Mouse (Mus musculus): ENCODE results near the gene Mical3. TPM values are rescaled to one million over a fixed set of nuclear protein-coding genes. Genes with fewer than 3 reads are reported as not detected.

Gene Mical3
- total RNA-seq, 2 experiments from 2014 or later, result 88.3 to 103 TPM

DNA sequence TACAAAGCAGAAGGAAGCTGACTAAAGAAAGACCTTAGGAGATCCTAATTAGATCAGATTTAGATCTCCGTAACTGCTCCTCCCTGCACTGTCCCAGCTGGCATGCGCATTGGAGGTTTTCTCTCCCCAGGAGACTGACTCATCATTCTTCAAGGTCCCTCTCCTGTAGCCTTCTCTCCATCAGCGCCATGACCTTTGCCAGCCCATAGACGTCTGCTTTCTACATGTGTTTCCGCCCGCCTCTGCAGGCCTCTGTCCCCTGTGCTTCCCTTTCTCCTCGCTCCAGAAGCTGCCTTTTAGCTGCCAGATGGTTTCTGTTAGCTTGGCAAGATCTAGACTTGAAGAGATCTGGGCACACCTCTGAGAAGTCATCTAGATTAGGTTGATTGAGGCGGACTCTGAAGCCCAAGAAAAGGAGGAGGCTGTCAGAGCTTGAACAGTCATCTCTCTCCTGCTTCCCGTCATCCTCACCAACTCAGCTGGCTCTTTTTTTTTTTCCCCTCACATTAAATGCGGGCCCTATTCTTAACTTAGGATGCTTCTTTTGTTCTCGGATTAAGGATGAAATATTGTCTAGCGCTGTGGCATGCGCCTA lies 14.3 kb upstream of the Mical3 start:
- no peak for DNase-seq

DNA sequence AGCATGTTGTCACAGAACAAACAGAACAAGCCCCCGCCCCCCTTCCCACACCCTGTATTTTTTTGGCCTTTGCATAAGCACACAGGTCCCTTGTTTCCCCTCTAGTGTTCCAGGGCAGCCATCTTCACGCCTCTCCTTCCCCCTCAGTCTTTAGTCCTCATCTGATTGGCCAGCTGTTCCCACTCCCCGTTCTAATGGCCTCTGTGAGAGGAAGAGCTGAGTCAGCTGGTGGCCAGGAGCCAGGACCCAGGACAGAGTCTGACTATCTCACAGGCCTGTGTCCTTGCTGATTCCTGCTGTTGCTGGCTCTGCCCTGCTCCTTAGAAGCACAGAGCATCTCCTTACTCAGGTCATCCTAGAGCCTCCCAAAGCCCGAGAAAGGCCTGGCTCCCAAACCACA lies 13.3 kb upstream of the Mical3 start:
- peak in 1 of 2 experiments; percentile 39 for DNase-seq

DNA sequence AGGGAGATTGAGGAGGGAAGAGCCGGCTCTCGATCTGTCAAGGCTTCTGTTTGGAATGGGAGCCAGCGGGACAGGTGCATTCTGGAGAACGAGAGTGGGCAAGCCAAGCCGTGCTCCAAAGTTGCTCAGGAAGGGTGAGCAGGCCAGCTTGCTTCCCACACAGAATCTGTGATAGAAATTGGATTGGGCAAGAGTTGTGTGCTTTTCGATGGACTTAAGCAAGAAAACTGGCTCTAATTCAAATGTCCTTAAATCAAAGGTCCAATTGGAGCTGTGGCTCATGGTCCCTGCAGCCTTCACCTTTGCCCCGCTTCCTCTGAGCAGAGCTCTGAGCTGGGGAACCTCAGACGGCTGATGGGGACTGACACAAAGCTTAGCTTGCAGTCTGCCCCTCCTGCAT lies 12.6 kb upstream of the Mical3 start:
- DNase-seq, result no peak

DNA sequence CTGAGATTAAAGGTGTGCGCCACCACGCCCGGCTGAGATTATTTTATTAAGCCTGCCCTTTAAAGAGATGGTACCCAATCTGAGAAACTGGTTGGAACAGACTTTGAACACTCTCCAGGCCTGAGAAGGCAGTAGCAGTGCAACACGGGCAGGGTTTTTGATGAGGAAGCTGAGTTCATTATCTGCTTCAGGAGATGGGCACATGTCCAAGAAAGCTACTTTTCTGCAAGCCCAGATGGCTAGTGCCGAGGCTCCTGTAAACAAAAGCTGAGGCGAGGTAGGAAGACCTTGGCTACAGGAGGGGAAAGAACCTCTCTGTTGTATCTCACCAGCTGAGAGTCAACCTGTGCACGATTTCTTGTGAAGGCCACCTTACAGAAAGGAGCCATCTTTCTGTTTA lies 11.5 kb upstream of the Mical3 start:
- DNase-seq, result no peak

DNA sequence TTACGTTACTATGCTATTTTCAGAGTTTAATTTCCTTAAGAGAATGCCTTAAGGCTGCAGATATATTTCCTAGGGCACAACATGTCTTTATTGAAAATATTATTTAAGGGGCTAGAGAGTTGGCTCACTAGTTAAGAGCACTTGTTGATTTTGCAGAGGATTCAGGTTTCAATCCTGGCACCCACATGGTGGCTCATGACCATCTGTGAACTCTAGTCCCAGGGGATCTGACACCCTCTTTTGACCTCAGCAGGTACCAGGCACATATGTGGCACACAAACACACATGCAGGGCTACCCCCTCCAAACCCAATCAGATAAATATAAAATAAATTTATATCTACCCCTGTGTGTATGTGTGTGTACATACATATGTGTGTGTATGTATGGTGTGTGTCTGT lies 8.5 kb upstream of the Mical3 start:
- DNase-seq, result no peak

DNA sequence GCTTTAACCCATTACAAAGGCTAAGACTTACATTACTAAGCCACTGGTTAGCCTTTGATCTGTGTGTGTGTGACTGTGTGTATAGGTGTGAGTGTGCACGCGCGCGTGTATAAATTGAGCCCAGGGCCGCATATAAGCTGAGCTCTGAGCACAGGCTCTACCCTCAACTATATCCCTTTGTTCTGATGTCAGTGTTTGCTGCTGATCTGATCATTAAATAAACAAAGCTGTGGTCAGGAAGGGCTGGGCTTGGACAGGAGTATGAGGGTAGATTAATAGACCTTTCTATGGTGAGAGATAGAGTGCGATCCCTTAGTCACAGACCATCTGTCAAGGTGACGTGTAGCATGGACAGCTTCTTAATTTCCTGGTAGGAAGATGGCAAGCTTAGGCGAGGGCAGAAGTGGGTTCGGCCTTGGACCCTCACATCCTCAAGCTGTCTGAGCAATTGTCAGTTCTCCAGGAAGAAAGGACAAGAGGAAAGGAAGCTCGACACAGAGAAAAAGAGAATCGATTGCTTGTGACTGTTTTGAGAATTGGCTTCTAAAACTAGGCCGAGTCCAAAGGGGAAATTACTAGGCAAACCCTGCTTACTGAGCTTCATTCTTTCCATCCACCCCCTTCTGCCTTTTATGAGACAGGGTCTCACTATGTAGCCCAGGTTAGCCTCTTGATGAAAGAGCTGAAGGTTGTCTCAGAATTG lies 7.7 kb upstream of the Mical3 start:
- DNase-seq, result no peak

DNA sequence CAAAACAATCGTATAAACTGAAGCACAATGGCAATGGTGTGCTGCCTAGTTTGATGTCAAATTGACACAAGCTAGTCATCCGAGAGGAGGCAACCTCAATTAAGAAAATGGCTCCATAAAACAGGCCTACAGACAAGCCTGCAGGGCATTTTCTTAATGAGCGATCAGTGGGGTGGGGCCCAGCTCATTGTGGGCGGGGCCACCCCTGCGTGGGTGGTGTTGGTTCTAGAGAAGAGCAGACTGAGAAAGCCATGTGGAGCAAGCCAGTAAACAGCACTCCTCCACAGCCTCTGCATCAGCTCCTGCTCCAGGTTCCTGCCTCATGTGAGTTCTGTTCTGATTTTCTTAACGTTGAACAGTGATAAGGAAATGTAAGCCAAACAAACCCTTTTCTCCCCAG lies 6.4 kb upstream of the Mical3 start:
- no peak for DNase-seq

DNA sequence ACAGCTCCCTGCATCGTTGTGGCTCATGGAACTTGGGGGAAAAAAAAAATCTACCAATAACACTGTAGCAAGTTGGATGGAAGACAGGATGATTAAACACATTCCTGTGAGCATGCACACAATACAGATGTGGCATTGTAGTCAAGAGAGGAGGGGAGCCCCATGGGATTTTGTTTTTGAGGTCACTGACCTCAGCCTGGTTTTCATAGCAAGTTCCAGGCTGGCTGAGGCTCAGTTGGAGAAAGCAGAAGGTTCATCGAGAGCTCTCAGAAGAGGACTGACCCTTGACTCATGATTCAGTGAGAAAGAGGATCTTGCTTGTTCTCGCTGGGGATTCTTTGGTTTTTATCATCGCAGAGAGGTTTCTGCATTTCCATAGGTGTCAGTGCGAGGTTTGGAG lies 4.1 kb upstream of the Mical3 start:
- no peak for DNase-seq

DNA sequence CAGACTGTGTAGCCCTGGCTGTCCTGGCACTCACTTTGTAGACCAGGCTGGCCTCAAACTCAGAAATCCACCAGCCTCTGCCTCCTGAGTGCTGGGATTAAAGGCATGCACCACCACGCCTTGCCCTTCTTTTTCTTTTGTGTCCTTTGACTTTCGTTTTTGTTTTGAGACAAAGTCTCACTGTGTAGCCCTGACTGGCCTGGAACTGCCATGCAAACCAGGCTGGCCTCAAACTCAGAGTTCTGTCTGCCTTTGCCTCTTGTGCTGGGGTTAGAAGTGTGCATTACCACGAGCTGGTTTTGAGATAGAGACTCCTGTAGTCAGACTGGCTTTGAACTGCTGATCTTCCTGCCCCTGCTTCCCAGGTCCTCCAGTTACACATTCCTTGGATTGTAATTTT lies 3.5 kb upstream of the Mical3 start:
- no peak for DNase-seq

DNA sequence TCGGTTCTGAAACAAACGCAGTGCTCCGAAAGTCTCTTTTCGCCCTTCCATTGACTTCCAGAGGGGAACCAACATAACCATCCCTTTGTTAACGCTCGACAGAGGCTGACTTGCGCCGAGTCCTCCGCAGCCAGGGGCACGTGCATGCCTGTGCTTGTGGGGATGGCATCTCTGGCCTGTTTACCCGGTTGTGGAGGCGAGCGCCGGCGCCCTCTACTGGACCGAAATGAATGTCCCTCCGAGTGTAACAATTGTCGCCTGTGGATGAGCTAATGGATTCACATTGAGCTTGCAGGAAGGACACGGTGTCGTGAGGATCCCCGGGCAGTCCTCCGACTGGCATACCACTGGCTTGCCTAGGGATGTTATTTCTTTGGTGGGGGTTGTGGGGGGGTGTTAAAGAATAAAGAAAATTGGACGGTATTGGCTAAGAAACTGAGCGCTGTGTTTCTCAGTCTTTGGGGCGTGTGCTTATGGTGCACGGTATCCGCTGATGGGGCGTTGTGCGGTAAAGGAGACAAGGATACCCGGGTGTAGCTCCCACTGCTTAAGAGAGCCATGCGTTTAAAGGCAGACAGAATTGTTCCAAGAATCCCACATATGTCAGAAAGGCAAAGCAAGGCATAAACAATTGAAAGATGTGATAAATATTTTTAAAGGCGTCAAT lies 627 bp downstream of the Mical3 start:
- peak; percentile 88 to 89 for DNase-seq

DNA sequence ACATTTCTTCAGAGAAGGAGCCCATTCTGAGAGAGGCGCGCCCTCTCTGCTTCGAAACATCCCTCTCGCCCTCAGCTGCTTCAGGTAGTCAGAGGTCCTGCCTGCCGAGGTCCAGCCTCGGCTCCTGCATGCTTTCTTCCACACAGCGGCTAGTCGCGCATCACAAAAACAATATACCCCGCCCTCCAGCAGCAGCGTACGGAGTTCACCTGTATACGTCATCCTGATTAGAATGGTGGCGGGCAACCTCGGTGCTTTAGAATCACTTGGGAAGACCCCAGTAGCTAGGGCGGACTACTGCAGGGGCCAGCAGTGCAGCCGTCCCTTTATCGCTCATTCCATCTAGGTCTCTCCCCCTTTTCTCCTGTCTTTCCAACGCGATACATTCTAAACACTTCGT lies 1.3 kb downstream of the Mical3 start:
- DNase-seq, result peak in 1 of 2 experiments; percentile 29

DNA sequence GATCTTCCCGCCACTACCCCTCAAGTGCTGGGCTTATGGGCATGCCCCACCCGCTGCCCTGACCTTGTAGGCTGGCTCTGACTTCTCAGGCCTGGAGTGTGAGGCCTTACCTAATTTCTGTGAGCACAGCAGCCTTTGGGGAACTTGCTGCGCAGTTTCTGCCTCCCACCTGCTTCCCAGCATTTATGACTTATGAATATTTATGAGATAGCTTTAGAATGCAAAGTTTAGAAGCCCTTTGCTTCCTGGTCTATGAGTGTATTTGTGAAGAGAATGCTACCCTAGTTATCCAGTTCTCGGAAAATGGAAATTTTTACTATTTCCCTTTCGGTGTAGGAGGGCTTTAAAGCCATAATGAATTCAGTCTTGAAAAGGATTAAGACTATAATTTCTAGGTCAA lies 2.1 kb downstream of the Mical3 start:
- DNase-seq, result no peak

DNA sequence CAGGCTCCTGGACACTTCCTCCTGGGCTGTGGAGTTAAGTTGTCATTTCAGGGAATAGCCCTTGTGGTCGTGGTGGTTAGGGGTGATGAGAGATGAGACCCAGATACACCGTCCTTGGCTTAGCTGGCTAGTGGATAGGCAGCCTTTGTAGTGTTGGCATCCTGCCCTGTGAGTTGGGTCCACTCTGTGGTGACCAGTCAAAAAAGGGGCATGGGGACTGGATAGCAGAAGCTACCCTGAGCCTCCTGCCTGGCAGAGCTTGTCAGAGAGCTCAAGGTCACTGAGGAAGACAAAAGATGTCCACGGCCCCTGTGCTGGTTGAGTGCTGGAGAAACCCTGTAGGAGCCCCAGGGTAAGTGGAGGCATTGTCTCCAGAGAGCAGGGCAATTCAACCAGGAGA lies 3.1 kb downstream of the Mical3 start:
- no peak for DNase-seq

DNA sequence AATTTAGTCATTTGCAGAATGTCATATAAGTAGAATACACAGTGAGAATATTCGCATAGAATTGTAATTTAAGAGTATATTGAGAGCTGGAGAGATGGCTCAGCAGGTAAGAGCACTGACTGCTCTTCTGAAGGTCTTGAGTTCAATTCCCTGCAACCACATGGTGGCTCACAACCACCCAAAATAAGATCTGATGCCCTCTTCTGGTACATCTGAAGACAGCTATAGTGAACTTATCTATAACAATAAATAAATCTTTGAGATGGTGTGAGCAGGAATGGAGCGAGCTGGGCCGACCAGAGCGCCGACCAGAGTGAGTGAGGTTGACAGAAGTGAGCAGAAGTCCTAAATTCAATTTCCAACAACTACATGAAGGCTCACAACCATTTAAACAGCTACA lies 4.6 kb downstream of the Mical3 start:
- DNase-seq, result no peak

DNA sequence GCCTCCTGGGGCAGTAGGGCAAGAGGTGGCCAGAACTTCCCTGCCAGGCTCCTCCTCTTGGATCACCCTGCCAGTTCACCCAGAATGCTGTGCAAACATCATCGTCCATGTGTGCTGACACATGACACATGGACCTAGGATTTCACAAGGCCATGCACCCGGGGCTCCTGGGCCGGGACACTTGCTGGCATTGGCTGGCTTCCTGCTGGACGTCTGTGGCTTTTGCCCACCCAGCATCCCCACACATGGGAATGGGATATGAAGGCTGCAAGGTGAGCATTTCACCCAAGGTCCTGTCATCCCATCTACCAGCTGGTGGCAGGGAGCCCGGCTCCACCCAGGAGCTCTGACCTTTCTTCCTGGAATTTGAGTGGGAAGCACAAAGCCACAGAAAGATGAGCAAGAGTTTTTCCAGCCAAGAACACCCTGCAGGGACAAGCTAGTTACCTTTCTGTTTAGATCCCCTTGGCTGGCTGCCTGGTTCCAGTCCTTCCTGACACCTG lies 8.0 kb downstream of the Mical3 start:
- DNase-seq, result no peak

DNA sequence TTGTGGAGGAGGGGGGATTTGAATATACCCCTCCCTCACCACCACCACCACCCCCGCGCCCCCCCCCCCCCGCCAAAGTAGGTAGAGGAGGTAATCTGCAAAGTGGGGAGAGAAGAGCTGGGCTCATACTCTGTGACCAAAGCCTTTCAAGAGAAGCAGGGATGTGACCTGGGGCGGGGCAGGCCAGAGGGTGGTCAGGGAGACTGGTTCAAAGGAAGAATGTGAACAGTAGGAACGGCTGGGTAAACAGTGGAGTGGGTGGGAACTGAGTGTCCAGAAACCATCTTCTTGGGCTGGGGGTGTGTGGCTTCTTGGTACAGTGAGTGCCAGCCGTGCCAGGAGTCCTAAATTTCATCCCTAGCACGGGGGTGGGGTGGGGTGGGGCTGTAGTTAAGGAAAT lies 10.0 kb downstream of the Mical3 start:
- no peak for DNase-seq

DNA sequence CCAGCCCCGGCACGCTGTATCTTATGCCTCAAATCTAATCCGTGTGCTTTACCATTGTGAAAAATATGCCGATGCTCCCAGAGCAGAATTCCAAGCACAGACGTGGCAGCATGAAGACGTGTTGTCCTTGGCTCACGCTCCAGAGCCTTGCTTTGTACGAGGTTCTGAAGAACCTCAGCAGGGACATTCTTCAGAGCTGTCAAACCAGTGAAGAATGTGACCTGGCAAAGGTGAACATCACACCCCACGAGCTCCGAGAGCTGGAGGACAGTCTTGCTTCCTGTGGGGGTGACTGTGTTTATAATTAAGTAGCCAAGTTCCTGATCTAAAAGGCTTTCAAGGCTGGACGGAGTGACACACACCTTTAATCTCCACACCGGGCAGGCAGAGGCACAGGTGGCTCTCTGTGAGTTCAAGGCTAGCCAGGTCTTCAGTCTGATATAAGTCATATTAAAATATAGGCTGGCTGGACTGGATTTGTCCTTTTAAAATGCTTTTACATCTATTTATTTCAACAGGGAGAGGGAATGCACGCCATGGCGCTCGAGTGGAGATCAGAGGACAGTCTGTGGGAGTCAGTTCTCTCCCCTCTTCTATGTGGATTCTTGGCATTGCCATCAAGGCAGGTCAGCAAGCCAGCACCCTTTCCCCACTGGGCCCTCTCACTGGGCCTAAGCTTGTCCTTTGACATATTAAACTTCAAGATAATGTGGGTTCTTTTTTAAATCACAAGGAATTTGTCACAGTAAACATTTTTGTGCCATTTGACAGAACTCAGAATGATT lies 12.6 kb downstream of the Mical3 start:
- no peak for DNase-seq

DNA sequence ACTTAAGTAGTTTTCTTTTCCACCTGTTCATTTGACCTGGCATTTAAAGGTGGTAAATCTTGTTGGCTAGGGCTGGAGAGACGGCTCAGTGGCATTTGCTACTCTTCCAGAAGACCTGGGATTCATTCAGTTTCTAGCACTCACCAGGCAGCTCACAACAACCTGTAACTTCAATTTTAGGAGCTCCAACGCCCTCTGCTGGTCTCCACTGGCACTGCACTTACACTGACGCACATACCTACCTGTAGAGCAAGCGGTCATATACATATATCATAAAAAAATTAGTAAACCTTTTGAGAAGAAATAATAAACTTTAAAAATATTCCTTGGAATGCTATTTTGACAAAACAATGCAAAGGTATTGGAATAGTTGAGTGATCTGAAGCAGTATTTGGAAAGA lies 13.7 kb downstream of the Mical3 start:
- no peak for DNase-seq

DNA sequence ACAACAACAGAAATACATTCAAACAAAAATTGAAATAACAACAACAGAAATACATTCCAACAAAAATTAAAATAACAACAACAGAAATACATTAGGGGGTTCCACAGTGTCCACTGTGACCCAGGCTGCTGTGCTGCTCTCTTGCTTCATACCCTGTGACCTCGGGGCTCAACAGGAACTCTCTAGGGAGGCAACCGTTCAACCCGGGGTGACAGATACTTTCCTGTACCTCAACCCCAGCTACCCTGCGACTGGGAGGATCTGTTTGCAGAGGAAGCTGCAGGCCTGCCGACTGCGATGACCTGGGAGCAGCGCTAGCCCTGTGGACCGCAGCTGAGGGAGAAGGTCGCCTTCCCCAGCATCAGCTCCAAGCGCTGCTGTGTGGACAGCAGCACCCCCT lies 14.4 kb downstream of the Mical3 start:
- DNase-seq, result no peak

DNA sequence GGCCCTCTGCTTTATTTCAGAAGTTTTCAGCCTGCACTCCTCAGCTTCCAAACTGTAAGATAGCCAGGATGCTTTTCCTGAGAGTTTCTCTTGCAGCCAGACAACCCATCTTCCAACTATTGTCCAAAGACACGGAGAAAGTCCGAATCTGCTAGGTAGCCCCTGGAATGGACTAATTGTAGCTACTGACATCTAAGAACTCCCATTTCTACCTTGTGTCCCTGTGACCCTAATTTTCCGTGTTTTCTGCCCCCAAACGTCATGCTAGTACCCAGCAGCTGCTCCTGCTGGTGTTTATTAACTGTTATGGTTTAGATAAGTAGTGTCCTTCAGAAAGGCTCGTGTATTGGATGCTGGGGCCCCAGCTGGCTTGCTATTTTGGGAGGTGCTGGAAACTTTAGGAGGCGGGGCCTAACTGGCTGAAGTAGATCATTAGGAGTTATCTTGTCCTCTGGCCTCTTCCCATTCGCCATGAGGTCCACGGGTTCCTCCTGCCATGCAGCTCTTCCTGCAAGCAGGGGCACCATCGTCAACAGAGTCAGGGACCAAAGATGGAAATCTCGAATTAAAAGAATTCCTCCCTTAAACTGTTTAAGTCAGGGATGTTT lies 19.2 kb downstream of the Mical3 start:
- no peak for DNase-seq

DNA sequence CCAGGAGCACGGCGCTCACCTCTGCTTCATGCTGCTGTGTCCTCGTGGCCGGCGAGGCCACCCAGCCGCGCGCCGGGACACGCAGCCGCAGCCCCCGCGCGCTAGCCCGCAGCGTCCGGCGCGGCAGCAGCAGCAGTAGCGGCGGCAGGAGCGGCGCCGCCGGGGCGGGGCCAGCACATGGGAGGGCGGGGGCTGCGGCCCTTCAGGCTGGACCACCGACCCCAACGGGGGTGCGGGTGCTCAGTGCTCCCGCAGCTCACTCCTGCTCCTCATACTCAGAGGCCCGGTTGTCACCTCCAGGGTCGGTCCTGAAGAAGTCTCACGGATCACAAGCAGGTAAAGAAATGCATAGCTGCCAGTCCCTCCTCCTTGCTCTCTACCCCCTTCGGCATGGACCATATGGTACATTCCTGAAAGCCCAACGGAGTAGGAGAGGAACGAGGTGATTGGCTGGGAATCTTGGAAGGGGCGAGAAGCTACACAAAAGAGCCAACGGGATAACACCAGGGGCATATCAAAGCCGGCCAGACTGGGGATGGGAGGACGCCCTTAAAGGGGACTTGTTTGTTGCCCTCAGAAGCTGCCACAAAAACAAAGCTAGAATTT lies 20.7 kb downstream of the Mical3 start:
- peak; percentile 88 to 91 for DNase-seq

All from layer of hippocampus, postnatal 36 days (tissue).